7 mouse cellular contexts compared by ENCODE assay signal in genomic region chr4:149954893-149955439, GRCm38 (mm10). TPM values are rescaled to one million over a fixed set of nuclear protein-coding genes. Genes with fewer than 3 reads are reported as not detected.
DNase-seq lines count a peak whose midpoint lies in the region; ATAC-seq lines count a peak whose summit lies in the region.

TSS of gene Spsb1 (minus strand) at chr4:149955043.

- H3K27ac ChIP-seq in embryonic facial prominence, embryonic 11.5 days (replicated peaks; ENCODE audit: low read depth, low read length) = peak within 1 kb of the TSS; percentile 59; the same call in 1 of the 2 replicates
- H3K27ac ChIP-seq in limb, embryonic 11.5 days (replicated peaks; ENCODE audit: low read depth, low read length) = peak within 1 kb of the TSS; percentile 23; the same call in 1 of the 2 replicates
- H3K27ac ChIP-seq in midbrain, embryonic 14.5 days (replicated peaks; ENCODE audit: low read depth, low read length) = no peak within 1 kb of the TSS

- H3K27me3 ChIP-seq in embryonic facial prominence, embryonic 11.5 days (ENCODE audit: control insufficient read depth, insufficient read depth, low read length) = peaks cover 5% of the 10 kb centered on the region
- H3K27me3 ChIP-seq in limb, embryonic 11.5 days (ENCODE audit: control insufficient read depth, insufficient read depth, low read length) = peaks cover 7% of the 10 kb centered on the region; the same call in 1 of the 2 replicates
- peaks cover 52% of the 10 kb centered on the region for H3K27me3 ChIP-seq in midbrain, embryonic 14.5 days (ENCODE audit: control insufficient read depth, insufficient read depth, low read length)

- H3K4me3 ChIP-seq in embryonic facial prominence, embryonic 11.5 days (ENCODE audit: low read depth, low read length) = peak within 1 kb of the TSS; percentile 80
- peak within 1 kb of the TSS; percentile 61 for H3K4me3 ChIP-seq in limb, embryonic 11.5 days (ENCODE audit: low read depth, low read length)
- peak within 1 kb of the TSS; percentile 55 for H3K4me3 ChIP-seq in midbrain, embryonic 14.5 days (replicated peaks; ENCODE audit: low read depth, low read length)

- peaks cover 6% of the 10 kb centered on the region for H3K4me1 ChIP-seq in embryonic facial prominence, embryonic 11.5 days (ENCODE audit: control insufficient read depth, insufficient read depth, low read length)
- peaks cover 15% of the 10 kb centered on the region for H3K4me1 ChIP-seq in limb, embryonic 11.5 days (ENCODE audit: control insufficient read depth, insufficient read depth, low read length)
- peaks cover 9% of the 10 kb centered on the region; the same call in 1 of the 2 replicates for H3K4me1 ChIP-seq in midbrain, embryonic 14.5 days (ENCODE audit: control insufficient read depth, insufficient read depth, low read length)

- H3K9ac ChIP-seq in embryonic facial prominence, embryonic 11.5 days (replicated peaks; ENCODE audit: low read length) = peak within 1 kb of the TSS; percentile 77
- peak within 1 kb of the TSS; percentile 83 for H3K9ac ChIP-seq in limb, embryonic 11.5 days (ENCODE audit: low read length)
- H3K9ac ChIP-seq in midbrain, embryonic 14.5 days (replicated peaks; ENCODE audit: low read length) = peak within 1 kb of the TSS; percentile 57

- H3K36me3 ChIP-seq in embryonic facial prominence, embryonic 11.5 days (replicated peaks; ENCODE audit: control insufficient read depth, insufficient read depth, low read depth, low read length) = no peaks in the 10 kb centered on the region; the same call in 1 of the 2 replicates
- no peaks in the 10 kb centered on the region for H3K36me3 ChIP-seq in limb, embryonic 11.5 days (ENCODE audit: control insufficient read depth, insufficient read depth, low read length)
- H3K36me3 ChIP-seq in midbrain, embryonic 14.5 days (ENCODE audit: control insufficient read depth, insufficient read depth, low read length) = no peaks in the 10 kb centered on the region

- peak within 1 kb of the TSS; percentile 93 for H3K4me2 ChIP-seq in embryonic facial prominence, embryonic 11.5 days (ENCODE audit: low read depth, low read length)
- H3K4me2 ChIP-seq in limb, embryonic 11.5 days (ENCODE audit: low read depth, severe bottlenecking) = peak within 1 kb of the TSS; percentile 94
- H3K4me2 ChIP-seq in midbrain, embryonic 14.5 days (ENCODE audit: low read length) = peak within 1 kb of the TSS; percentile 99

- DNase-seq in adrenal gland, postnatal 14 days = peak; percentile 99
- peak; percentile 97 for DNase-seq in embryonic facial prominence, embryonic 11.5 days (ENCODE audit: low spot score)
- peak; percentile 99 for DNase-seq in heart, adult 11 months
- DNase-seq in kidney, adult 18-20 months = peak; percentile 99
- peak; percentile 99 for DNase-seq in limb, embryonic 11.5 days (ENCODE audit: low spot score)
- DNase-seq in midbrain, embryonic 14.5 days = peak; percentile 89
- DNase-seq in spleen, adult 18-20 months = peak; percentile 98 to 100

- no peaks in the 10 kb centered on the region for H3K9me3 ChIP-seq in embryonic facial prominence, embryonic 11.5 days (replicated peaks; ENCODE audit: control insufficient read depth, low read length)
- H3K9me3 ChIP-seq in limb, embryonic 11.5 days (ENCODE audit: control insufficient read depth, low read length) = no peaks in the 10 kb centered on the region
- H3K9me3 ChIP-seq in midbrain, embryonic 14.5 days (ENCODE audit: control insufficient read depth, low read length) = no peaks in the 10 kb centered on the region

- under 1% methylated on average over 49 of the region's 51 CpGs for WGBS in embryonic facial prominence, embryonic 11.5 days
- under 1% methylated on average over 46 of the region's 51 CpGs for WGBS in limb, embryonic 11.5 days
- WGBS in midbrain, embryonic 14.5 days = under 1% methylated on average over 50 of the region's 51 CpGs

- ATAC-seq in embryonic facial prominence, embryonic 11.5 days (replicated peaks; ENCODE audit: insufficient number of reproducible peaks, low FRiP score, low TSS enrichment, low read depth) = peak; percentile 88
- peak; percentile 90 for ATAC-seq in limb, embryonic 11.5 days (ENCODE audit: insufficient number of reproducible peaks, low FRiP score, low TSS enrichment, low read depth)
- peak; percentile 88 for ATAC-seq in midbrain, embryonic 14.5 days (ENCODE audit: low FRiP score, low TSS enrichment)

RNA-seq across cellular contexts. Expression of gene Spsb1, which starts in this region (rescaled TPM):
- total RNA-seq in adrenal gland, postnatal 14 days (2021) = 24.7 and 29.6 TPM in 2 replicates
- 16.7 and 18.8 TPM in 2 replicates for polyA plus RNA-seq in embryonic facial prominence, embryonic 11.5 days (2014; fragmentation: Nextera tagmentation; extraction: Ambion mirVana)
- 12.8 and 16.4 TPM in 2 replicates for polyA plus RNA-seq in limb, embryonic 11.5 days (2014; fragmentation: Nextera tagmentation; extraction: Ambion mirVana)
- polyA plus RNA-seq in midbrain, embryonic 14.5 days (2014; fragmentation: Nextera tagmentation; extraction: Ambion mirVana) = 3.3 and 4.2 TPM in 2 replicates
